Mouse (Mus musculus): ENCODE data around the gene Abhd4.

GRCm38 (mm10) chr14:54271976-54272606 lies 18.1 kb downstream of the Abhd4 start:
- TF ChIP-seq CTCF (IDR thresholded peaks at IDR 0.05; ENCODE audit: low read depth) (no peak), EP300 (IDR thresholded peaks at IDR 0.05; ENCODE audit: low read depth) (no peak)
